Mouse (Mus musculus): ENCODE measurements around the gene Josd1. TPM values are rescaled to one million over a fixed set of nuclear protein-coding genes. Genes with fewer than 3 reads are reported as not detected.

Gene Josd1
- polyA plus RNA-seq, 1 experiment from 2014 or later, result 9.4 TPM

- no peaks in the 10 kb centered on the region for H3K27me3 ChIP-seq (replicated peaks; ENCODE audit: control insufficient read depth, insufficient read depth, low read length)
- no peak for ATAC-seq
- no peaks in the 10 kb centered on the region for H3K9me3 ChIP-seq (ENCODE audit: control insufficient read depth)
- no peak for TF ChIP-seq CTCF (IDR thresholded peaks at IDR 0.05; ENCODE audit: low read depth)
- H3K27ac ChIP-seq (ENCODE audit: low read depth, low read length), result no peak overlapping the region
- no peaks in the 10 kb centered on the region for H3K4me1 ChIP-seq (replicated peaks; ENCODE audit: control insufficient read depth, insufficient read depth, low read length)
- no peak overlapping the region for H3K4me3 ChIP-seq (ENCODE audit: low read depth, low read length)
- WGBS, result 61% methylated on average over 12 of the region's 12 CpGs
- H3K36me3 ChIP-seq (ENCODE audit: control insufficient read depth, insufficient read depth), result no peaks in the 10 kb centered on the region
- no peak overlapping the region for H3K9ac ChIP-seq (ENCODE audit: low read depth, low read length)
- no peak overlapping the region for H3K4me2 ChIP-seq (replicated peaks; ENCODE audit: low read depth)
Measured at GRCm38 (mm10) chr15:79641135-79641817, 46.4 kb downstream of the Josd1 start.

GRCm38 (mm10) chr15:79630471-79630870 is 57.2 kb downstream of the Josd1 start:
- 42% methylated on average over 2 of the region's 2 CpGs for WGBS
- no peak for ATAC-seq
- H3K9ac ChIP-seq (ENCODE audit: low read depth, low read length), result no peak overlapping the region
- peaks cover 5% of the 10 kb centered on the region; the same call in 1 of the 2 replicates for H3K36me3 ChIP-seq (ENCODE audit: control insufficient read depth, insufficient read depth)
- H3K27ac ChIP-seq (ENCODE audit: low read depth, low read length), result no peak overlapping the region
- no peak for TF ChIP-seq CTCF (IDR thresholded peaks at IDR 0.05; ENCODE audit: low read depth)
- no peaks in the 10 kb centered on the region for H3K4me1 ChIP-seq (replicated peaks; ENCODE audit: control insufficient read depth, insufficient read depth, low read length)
- no peak overlapping the region for H3K4me2 ChIP-seq (replicated peaks; ENCODE audit: low read depth)
- H3K27me3 ChIP-seq (replicated peaks; ENCODE audit: control insufficient read depth, insufficient read depth, low read length), result no peaks in the 10 kb centered on the region
- no peaks in the 10 kb centered on the region for H3K9me3 ChIP-seq (ENCODE audit: control insufficient read depth)
- no peak overlapping the region for H3K4me3 ChIP-seq (ENCODE audit: low read depth, low read length)

Other genes starting within 250 kb of the Josd1 start
- gene Csnk1e, start 232.4 kb downstream of the Josd1 start, polyA plus RNA-seq (2015; fragmentation: Nextera tagmentation; extraction: Ambion mirVana), result 18.2 and 25.7 TPM in 2 replicates
- gene Kcnj4, start 182.7 kb downstream of the Josd1 start, polyA plus RNA-seq (2015; fragmentation: Nextera tagmentation; extraction: Ambion mirVana), result not detected in 2 replicates
- gene Kdelr3, start 171.5 kb downstream of the Josd1 start, polyA plus RNA-seq (2015; fragmentation: Nextera tagmentation; extraction: Ambion mirVana), result 75.7 and 95.2 TPM in 2 replicates
- gene Ddx17, start 141.2 kb downstream of the Josd1 start, polyA plus RNA-seq (2015; fragmentation: Nextera tagmentation; extraction: Ambion mirVana), result 18.7 and 23.8 TPM in 2 replicates
- 0.78 and 1.7 TPM in 2 replicates for gene Dmc1, start 82.8 kb downstream of the Josd1 start, polyA plus RNA-seq (2015; fragmentation: Nextera tagmentation; extraction: Ambion mirVana)
- gene Fam227a, start 29.0 kb downstream of the Josd1 start, polyA plus RNA-seq (2015; fragmentation: Nextera tagmentation; extraction: Ambion mirVana), result 0.13 and 0.27 TPM in 2 replicates
- gene Cby1, start 28.7 kb downstream of the Josd1 start, polyA plus RNA-seq (2015; fragmentation: Nextera tagmentation; extraction: Ambion mirVana), result 22.3 and 23.1 TPM in 2 replicates
- gene Tomm22, start 17.1 kb downstream of the Josd1 start, polyA plus RNA-seq (2015; fragmentation: Nextera tagmentation; extraction: Ambion mirVana), result 207 and 211 TPM in 2 replicates
- gene Gtpbp1, start 2.9 kb upstream of the Josd1 start, polyA plus RNA-seq (2015; fragmentation: Nextera tagmentation; extraction: Ambion mirVana), result 15.0 and 15.3 TPM in 2 replicates
- 1.1 and 1.2 TPM in 2 replicates for gene Sun2, start 54.6 kb upstream of the Josd1 start, polyA plus RNA-seq (2015; fragmentation: Nextera tagmentation; extraction: Ambion mirVana)
- gene Dnal4, start 89.9 kb upstream of the Josd1 start, polyA plus RNA-seq (2015; fragmentation: Nextera tagmentation; extraction: Ambion mirVana), result 19.5 and 20.1 TPM in 2 replicates
- gene Nptxr, start 116.8 kb upstream of the Josd1 start, polyA plus RNA-seq (2015; fragmentation: Nextera tagmentation; extraction: Ambion mirVana), result 1.2 and 1.6 TPM in 2 replicates
- 0.61 TPM in 1 of 2 replicates, not detected in the other for gene Npcd, start 146.3 kb upstream of the Josd1 start, polyA plus RNA-seq (2015; fragmentation: Nextera tagmentation; extraction: Ambion mirVana)
- gene Cbx6, start 146.8 kb upstream of the Josd1 start, polyA plus RNA-seq (2015; fragmentation: Nextera tagmentation; extraction: Ambion mirVana), result 13.8 and 15.7 TPM in 2 replicates
- gene Apobec3, start 203.7 kb upstream of the Josd1 start, polyA plus RNA-seq (2015; fragmentation: Nextera tagmentation; extraction: Ambion mirVana), result 5.1 and 6.4 TPM in 2 replicates